Mouse (Mus musculus) urinary bladder, postnatal 0 days (tissue): ENCODE data around the gene Zfyve21. TPM values are rescaled to one million over a fixed set of nuclear protein-coding genes. Genes with fewer than 3 reads are reported as not detected.

Experiments used
- polyA plus RNA-seq: library from polyadenylated mRNA; unstranded; fragments of >200 nt; fragmentation: Nextera tagmentation; extraction: Ambion mirVana; gene quantifications from 2 replicates; pipeline ENCODE4 v1.2.1, GENCODE M21; 2015

Zfyve21 gene
- 79.9 and 81.4 TPM in 2 replicates for polyA plus RNA-seq

DNA sequence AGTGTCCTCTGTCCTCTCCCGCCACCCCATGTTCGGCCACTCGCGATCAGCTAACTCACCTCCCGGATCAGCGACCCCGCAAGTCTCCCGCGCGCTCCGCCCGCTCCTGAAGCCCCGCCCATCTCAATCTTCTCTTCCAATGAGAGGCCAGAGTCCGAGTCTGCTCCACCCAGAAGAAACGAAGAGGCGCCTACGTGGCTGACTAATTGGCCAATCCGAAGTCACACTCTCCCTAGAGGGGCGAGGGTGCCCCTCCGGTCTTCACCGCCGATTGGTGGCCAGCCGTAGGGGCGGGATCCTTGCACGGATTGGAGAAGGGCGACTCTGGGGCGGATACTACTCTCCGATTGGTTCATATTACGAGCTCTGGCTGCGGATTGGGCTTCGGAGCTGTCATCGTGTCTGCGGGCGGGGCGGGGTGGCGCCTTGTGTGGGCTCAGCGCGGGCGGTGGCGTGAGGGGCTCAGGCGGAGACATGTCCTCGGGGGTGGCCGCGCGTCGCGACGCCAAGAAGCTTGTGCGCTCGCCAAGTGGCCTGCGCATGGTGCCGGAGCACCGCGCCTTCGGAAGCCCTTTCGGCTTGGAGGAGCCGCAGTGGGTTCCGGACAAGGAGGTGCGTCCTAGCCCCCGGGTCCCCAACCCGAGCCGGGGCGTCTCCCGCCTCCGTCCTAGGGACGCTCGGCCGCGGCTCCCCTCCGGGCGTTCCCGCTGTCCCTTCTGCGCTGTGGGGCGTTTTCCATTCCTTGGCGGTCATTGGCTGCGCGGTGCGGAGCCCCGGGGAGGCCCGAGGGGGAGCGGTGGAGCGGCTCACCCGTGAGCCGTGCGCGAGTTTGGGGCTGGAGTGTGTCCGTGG, at the start of gene Zfyve21, which contains the start of gene Xrcc3:
Gene Zfyve21, plus strand, starts transcription at position 405 of the 852 bp plus-strand sequence.
Gene Xrcc3, minus strand, starts transcription at position 108 of the 852 bp plus-strand sequence.

Other genes starting within 250 kb of the Zfyve21 start
- 19.7 and 21.8 TPM in 2 replicates for gene Mark3, start 239.6 kb upstream of the Zfyve21 start, polyA plus RNA-seq
- 2,312 and 2,495 TPM in 2 replicates for gene Ckb, start 141.8 kb upstream of the Zfyve21 start, polyA plus RNA-seq
- 13.8 and 14.8 TPM in 2 replicates for gene Trmt61a, start 136.1 kb upstream of the Zfyve21 start, polyA plus RNA-seq
- gene Bag5, start 100.9 kb upstream of the Zfyve21 start, polyA plus RNA-seq = 41.5 and 46.1 TPM in 2 replicates
- gene Apopt1, start 100.9 kb upstream of the Zfyve21 start, polyA plus RNA-seq = 45.0 and 45.7 TPM in 2 replicates
- 89.8 and 108 TPM in 2 replicates for gene Klc1, start 55.3 kb upstream of the Zfyve21 start, polyA plus RNA-seq
- 2.9 and 3.4 TPM in 2 replicates for gene Xrcc3, start 297 bp upstream of the Zfyve21 start, polyA plus RNA-seq
- 13.7 and 16.1 TPM in 2 replicates for gene Ppp1r13b, start 93.9 kb downstream of the Zfyve21 start, polyA plus RNA-seq
- 844 and 853 TPM in 2 replicates for gene Atp5mpl, start 152.8 kb downstream of the Zfyve21 start, polyA plus RNA-seq
- gene Tdrd9, start 157.4 kb downstream of the Zfyve21 start, polyA plus RNA-seq = not detected in 2 replicates
- gene Rd3l, start 167.1 kb downstream of the Zfyve21 start, polyA plus RNA-seq = not detected in 2 replicates